Mouse (Mus musculus) thymus, adult 2 months (tissue): ENCODE measurements around the gene Asb16.

Source experiments
- CTCF ChIP-seq: fragments of 200-500 bp; IDR thresholded peaks from 2 replicates; pipeline ENCODE4 v1.5.1; 2012; ENCODE audit warnings: mild to moderate bottlenecking, control low read depth, low read length, moderate library complexity, borderline replicate concordance; ENCODE audit not compliant: control insufficient read depth, poor library complexity, insufficient read depth; ENCODE audit errors: extremely low read depth
- POLR2A ChIP-seq: fragments of 200-500 bp; IDR thresholded peaks from 2 replicates; pipeline ENCODE4 v1.6.1; 2012; ENCODE audit warnings: mild to moderate bottlenecking, low read length, control low read depth, moderate library complexity; ENCODE audit not compliant: control insufficient read depth, poor library complexity, insufficient read depth; ENCODE audit errors: extremely low read depth

GRCm38 (mm10) chr11:102220451-102220850, 48.1 kb upstream of the Asb16 start:
- TF ChIP-seq POLR2A (no peak), CTCF (no peak)
